Mouse (Mus musculus): Measurements from ENCODE around the gene Syne3.

- no peak for TF ChIP-seq CTCF (IDR thresholded peaks at IDR 0.05; ENCODE audit: low read depth)
- TF ChIP-seq EP300 (IDR thresholded peaks at IDR 0.05; ENCODE audit: low read depth) = no peak
These were observed 7.1 kb downstream of the Syne3 start for GRCm38 (mm10) chr12:105002340-105003132.

All from heart, postnatal 0 days (tissue).